Mouse (Mus musculus): ENCODE data around the gene Lypla2. TPM values are rescaled to one million over a fixed set of nuclear protein-coding genes. Genes with fewer than 3 reads are reported as not detected.

The Lypla2 gene
- polyA plus RNA-seq, 3 experiments from 2014 or later = 61.2 to 78.8 (median 65.5) TPM

- peak; percentile 49 for ATAC-seq
These were observed 446 bp downstream of the Lypla2 start for GRCm38 (mm10) chr4:135971805-135972555.

GRCm38 (mm10) chr4:135970585-135970984 is 1.8 kb downstream of the Lypla2 start:
- no peak for ATAC-seq

DNA sequence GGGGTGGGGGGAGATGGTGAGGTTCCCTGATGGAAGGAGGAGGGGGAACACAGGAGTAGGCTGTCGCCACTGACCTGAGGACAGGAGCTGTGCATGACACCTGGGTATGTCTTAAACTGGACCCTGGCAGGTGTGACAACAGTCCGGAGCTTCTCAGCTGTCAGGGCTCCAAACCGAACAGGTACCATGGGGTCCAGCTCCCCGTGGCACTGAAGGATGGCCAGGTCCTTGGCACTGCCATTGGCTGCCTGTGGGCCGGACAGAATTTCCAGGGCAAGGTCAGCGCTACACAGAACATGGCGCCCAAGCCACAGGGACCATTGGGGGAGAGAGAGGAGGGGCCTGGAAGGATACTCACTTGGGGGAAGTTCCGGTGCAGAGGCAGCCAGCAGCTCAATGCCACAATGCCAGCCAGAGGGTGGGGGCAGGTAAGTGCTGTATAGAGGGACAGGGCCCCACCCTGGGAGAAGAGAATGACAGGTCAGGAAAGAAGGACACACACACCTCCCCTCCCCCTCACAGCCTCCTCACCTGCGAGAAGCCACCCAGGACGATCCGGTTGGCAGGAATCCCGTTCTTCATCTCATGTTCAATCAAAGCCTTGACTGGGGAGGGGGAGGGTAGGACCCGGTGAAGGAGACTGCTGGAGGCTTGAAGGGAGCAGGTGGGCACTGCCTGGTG is 3.2 kb downstream of the Lypla2 start:
- ATAC-seq = no peak

- ATAC-seq = no peak
These were observed 4.1 kb downstream of the Lypla2 start for GRCm38 (mm10) chr4:135968271-135968869.

- ATAC-seq = no peak
These were observed 5.2 kb downstream of the Lypla2 start for GRCm38 (mm10) chr4:135967086-135967760.

DNA sequence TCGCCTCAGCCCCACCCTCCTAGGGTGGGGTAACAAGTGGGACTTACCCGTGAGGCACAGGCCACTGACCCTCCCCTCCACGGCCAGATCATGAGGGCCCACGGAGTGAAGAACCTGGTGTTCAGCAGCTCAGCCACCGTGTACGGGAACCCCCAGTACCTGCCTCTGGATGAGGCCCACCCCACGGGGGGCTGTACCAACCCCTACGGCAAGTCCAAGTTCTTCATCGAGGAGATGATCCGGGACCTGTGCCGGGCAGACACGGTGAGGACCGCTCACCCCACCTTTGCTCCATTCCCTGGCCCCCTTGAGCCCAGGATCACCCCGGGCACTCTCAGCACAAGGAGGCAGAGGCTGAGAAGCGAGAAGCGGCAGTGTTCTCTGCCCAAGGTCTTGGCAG is 6.1 kb downstream of the Lypla2 start:
- ATAC-seq = no peak

GRCm38 (mm10) chr4:135965113-135965512 is 7.3 kb downstream of the Lypla2 start:
- no peak for ATAC-seq

DNA sequence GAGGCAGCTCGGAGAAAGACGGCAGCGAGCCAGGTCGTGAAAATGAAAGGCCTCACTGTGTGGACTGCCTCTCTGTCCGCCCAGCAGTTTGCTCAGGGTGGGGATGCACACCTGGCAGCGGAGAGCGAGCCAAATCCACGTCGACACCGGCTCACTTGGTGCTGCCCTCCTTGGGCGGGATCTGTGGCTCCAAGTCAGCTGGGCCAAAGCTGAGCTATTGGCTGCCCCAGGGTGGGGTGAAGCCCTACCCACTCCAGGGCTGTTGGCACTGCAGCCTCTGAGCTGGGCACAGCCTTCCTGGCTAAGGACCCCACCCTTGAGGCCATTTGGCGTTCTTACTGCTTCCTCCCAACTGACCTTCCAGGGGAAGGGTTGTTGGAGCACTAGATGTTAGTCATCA is 8.0 kb downstream of the Lypla2 start:
- ATAC-seq = no peak

DNA sequence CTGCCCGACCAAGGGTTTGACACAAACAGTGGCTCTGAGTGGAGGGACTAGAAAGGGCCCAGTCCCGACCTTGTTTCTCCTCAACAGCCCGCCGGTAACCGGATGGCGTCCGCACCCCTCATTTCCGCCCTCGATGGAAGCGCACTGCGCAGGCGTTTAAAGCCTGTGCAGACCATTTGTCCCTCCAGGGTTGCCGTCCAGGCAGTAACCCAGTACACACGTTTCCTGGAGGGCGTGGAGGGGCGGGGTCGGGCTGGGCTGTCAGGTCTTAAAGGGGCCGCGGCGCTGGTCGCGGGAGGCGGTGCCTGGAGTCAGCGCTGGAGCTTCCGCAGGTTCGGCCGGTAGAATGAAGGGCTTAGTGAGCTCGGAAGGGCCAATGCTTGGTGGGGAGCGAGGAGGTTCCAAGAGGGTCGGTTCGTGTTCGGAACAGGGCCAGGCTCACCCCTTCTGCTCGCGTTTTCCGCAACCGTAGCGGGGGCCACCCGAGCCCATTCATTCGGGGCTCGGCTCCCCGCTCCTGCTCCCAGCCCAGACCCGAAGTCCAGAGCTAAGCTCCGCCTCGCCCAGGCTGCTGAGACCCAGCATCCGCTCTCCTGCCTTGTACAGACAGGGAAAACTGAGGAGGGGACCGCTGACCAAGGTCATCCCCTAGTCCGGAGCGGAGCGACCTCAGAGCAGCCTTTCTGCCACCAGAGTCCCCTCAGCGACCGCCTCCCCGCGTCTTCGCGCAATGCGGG is 8.8 kb downstream of the Lypla2 start, which contains the start of gene Gale:
Gene Gale (plus strand): TSS at position 271 of the 737 bp plus-strand sequence.
- ATAC-seq = peak; percentile 85

DNA sequence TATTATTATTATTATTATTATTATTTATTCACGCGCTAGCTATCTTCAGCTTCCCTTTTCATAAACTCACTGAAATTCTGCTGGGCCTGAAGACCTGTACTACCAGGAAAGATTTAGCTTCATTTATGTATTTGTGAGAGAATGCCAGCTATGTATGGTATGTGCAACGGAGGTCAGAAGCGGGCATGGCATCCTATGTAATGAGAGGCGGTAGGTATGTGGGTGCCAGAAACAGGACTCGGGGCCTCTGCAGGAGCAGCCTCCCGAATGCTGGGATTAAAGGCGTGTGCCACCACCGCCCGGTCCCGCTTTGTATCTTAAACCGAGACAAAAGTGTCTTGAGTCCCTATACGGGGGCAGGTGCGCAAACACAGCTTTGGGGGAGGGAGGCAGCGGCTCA is 9.5 kb downstream of the Lypla2 start:
- no peak for ATAC-seq

DNA sequence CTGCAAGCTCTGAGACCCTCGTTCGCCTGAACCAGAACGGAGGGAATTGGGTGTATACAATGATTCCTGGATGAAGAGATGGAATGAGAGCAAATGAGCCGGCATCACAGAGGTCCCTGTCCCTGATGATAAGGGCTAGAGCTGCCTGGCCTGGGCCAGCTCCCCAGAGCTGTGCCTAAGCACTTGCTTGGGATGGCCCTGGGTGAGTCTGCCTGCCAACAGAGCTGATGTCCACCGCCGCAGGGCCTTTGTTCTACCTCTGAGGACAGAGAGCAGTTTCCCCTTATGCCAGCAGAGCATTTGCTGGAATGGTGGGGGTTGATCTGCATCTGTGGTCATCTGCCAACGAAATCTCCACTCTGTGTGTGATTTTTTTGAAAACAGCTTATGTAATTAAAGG is 10.2 kb downstream of the Lypla2 start:
- ATAC-seq = no peak

GRCm38 (mm10) chr4:135961709-135962108 is 10.7 kb downstream of the Lypla2 start:
- no peak for ATAC-seq

GRCm38 (mm10) chr4:135960717-135961116 is 11.7 kb downstream of the Lypla2 start:
- peak; percentile 52 for ATAC-seq

DNA sequence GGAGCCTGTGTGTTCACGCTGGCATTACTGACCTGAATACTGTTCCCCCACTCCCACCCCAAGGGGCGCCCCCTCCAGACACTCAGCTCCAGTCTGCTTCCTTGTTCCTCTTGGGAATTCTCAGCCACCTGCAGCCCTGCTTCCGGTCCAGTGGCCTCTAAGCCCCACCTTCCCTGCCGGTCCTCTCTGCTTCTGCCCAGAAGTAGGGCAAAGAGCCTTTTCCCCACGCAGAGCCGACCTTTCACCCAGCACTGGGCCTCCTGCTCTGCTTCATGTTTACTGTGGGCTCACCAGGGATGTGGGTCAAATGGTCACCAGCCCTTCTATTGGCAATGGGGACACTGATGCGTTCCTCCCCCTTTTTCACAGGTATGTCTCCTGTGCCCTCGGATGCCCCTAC is 14.1 kb downstream of the Lypla2 start:
- no peak for ATAC-seq

GRCm38 (mm10) chr4:135955886-135956285 is 16.5 kb downstream of the Lypla2 start:
- no peak for ATAC-seq

DNA sequence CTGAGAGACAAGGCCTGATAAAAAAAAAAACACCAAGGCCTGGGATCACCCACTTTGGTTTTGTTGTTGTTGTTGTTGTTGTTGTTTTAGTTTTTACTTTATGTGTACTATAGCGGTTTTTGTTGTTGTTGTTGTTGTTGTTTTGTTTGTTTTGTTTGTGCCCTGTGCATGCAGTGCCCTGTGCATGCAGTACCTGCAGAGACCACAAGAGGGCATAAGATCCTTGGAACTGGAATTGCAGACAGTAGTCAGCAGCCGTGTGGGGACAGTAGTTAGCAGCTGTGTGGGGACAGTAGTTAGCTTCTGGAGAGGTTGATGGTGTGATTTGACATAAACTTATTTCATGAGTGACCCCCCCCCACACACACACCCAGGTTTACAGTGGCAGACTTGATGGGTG is 18.2 kb downstream of the Lypla2 start:
- ATAC-seq = peak; percentile 65

GRCm38 (mm10) chr4:135953179-135953578 is 19.2 kb downstream of the Lypla2 start:
- ATAC-seq = no peak

- no peak for ATAC-seq
These were observed 20.9 kb downstream of the Lypla2 start for GRCm38 (mm10) chr4:135951505-135951904.

DNA sequence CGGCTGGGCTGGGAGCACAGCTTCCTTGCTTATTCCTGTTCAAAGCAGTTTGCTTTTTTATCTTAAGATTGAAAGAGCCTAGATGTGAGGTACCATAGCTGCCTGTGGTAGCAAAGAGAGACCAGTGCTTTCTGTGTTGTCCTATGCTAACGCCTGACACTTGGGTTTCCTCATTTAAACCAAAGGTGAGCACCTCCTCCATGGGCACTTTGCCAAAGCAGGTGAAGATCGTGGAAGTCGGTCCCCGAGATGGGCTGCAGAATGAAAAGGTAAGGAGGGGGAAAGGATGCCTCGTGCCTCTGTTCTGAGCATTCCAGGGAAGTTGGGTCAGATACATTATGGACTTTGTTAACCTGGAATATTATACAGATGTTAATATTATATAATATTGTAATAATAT is 22.1 kb downstream of the Lypla2 start:
- no peak for ATAC-seq

GRCm38 (mm10) chr4:135949911-135950310 is 22.5 kb downstream of the Lypla2 start:
- no peak for ATAC-seq

GRCm38 (mm10) chr4:135949475-135949874 is 23.0 kb downstream of the Lypla2 start:
- no peak for ATAC-seq

GRCm38 (mm10) chr4:135948142-135948541 is 24.3 kb downstream of the Lypla2 start:
- ATAC-seq = no peak
